Mouse (Mus musculus) embryonic fibroblast, embryonic 13.5 days (primary cell): ENCODE data around the gene Taf5. TPM values are rescaled to one million over a fixed set of nuclear protein-coding genes. Genes with fewer than 3 reads are reported as not detected.

Experiments used
- H3K27ac ChIP-seq: 2 replicates; pipeline ENCODE4 v1.5.1; 2012; ENCODE audit warnings: low read length, control low read depth, inconsistent platforms; ENCODE audit not compliant: insufficient read depth
- H3K4me1 ChIP-seq: 2 replicates; pipeline ENCODE4 v1.6.1; 2011; ENCODE audit warnings: low read length; ENCODE audit not compliant: control insufficient read depth, insufficient read depth
- H3K4me3 ChIP-seq: 2 replicates; pipeline ENCODE4 v1.5.1; 2011; ENCODE audit warnings: mild to moderate bottlenecking, control low read depth, low read length; ENCODE audit not compliant: insufficient read depth
- CTCF ChIP-seq: IDR thresholded peaks from 2 replicates; pipeline ENCODE4 v1.5.1; 2011; ENCODE audit warnings: mild to moderate bottlenecking, control low read depth, low read length, moderate library complexity, borderline replicate concordance; ENCODE audit not compliant: insufficient read depth
- POLR2A ChIP-seq: IDR thresholded peaks from 2 replicates; pipeline ENCODE4 v1.6.1; 2011; ENCODE audit warnings: low read depth, mild to moderate bottlenecking, control low read depth, low read length, moderate library complexity
- polyA plus RNA-seq: library from polyadenylated mRNA; stranded (reverse); fragments of >200 nt; gene quantifications from 2 replicates; pipeline ENCODE4 v1.2.4, GENCODE M21; 2011; ENCODE audit warnings: low read depth; ENCODE audit not compliant: missing spikeins, insufficient read length

Gene Taf5
- 3.9 and 5.9 TPM in 2 replicates for polyA plus RNA-seq

DNA sequence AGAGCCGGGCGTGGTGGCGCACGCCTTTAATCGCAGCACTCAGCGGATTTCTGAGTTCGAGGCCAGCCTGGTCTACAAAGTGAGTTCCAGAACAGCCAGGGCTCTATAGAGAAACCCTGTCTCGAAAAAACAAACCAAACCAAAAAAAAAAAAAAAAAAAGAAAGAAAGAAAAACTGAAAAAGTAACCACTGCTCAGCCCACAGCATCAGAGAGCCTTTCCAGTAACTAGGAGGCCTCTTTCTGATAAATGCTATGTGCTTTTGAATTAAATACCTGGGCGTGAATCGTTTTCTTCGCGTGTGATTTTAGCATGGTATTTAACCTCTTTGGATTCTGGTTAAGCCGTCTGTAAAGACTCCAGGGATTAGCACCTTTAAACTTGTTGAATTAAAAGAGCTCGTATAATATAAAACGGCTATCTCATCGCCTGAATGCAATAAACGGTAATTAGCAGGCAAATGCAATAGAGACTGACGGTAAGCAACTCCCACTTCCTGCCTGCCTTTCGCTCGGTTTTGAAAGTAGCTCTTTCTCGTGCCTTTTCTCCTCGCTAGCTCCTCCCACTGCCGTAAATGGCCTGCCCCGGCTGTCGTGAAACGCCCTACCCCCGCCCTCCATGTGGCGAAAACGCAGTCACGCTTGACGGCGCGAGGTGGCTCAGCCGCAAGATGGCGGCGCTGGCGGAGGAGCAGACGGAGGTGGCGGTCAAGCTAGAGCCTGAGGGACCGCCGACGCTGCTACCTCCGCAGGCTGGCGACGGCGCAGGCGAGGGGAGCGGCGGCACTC lies at the start of gene Taf5:
Taf5 (plus strand) TSS at position 651 of the 787 bp plus-strand sequence.
- Histone ChIP-seq H3K4me3 (peak within 1 kb of the TSS; percentile 72), H3K27ac (peak within 1 kb of the TSS; percentile 64), H3K4me1 (no peaks in the 10 kb centered on the region)
- TF ChIP-seq CTCF, result no peak
- peak; percentile 97 for TF ChIP-seq POLR2A

DNA sequence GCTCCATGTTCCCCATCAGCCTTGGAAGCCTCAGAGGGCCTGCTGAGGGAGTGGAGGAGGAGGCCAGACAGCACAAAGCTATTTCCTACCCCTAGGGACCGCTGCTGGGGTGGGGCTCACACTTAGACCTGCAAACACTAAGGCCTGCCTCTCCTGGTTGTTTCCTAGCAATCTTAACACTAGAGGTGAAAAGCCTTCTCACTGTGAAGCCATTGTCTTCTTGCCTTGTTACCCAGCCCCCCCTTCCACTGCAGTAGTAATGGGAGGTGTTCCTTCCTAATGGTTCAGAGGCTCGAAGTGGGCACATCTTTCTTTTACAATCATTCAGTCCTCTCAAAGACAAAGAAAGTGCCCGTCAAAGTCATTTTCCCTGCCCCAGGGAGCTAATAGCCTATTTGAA lies 49.7 kb upstream of the Taf5 start:
- TF ChIP-seq CTCF, result no peak
- no peak for TF ChIP-seq POLR2A
- H3K27ac ChIP-seq, result no peak overlapping the region
- no peak overlapping the region for H3K4me3 ChIP-seq
- no peaks in the 10 kb centered on the region for H3K4me1 ChIP-seq

GRCm38 (mm10) chr19:47018330-47018729 lies 49.2 kb upstream of the Taf5 start:
- no peak for TF ChIP-seq CTCF
- no peak for TF ChIP-seq POLR2A
- Histone ChIP-seq H3K4me1 (no peaks in the 10 kb centered on the region), H3K27ac (no peak overlapping the region), H3K4me3 (no peak overlapping the region)

GRCm38 (mm10) chr19:47019326-47019725 lies 48.2 kb upstream of the Taf5 start:
- TF ChIP-seq CTCF, result no peak
- TF ChIP-seq POLR2A, result no peak
- H3K4me1 ChIP-seq, result no peaks in the 10 kb centered on the region
- H3K4me3 ChIP-seq, result no peak overlapping the region
- no peak overlapping the region for H3K27ac ChIP-seq

DNA sequence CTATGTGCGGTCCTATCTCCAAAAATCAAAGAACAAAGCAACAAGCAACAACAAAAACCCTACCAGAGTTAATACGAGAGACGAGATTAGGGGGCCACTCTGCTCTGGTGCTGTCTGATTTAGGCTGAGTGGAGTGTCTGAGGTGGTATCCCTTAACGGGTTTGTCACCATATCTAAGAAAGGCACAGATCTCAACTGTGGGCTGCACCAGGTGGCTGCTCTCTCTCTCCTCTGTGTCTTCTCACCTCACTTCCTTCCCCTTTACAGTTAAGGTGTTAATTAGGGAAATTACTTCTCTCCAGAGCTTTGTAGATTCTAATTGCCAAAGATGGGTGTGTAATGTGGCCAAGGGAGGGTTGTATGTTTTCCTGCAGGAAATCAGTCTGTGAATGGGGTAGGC lies 44.8 kb upstream of the Taf5 start:
- H3K27ac ChIP-seq, result no peak overlapping the region
- H3K4me3 ChIP-seq, result no peak overlapping the region
- H3K4me1 ChIP-seq, result peaks cover 4% of the 10 kb centered on the region; the same call in 1 of the 2 replicates
- TF ChIP-seq CTCF, result no peak
- no peak for TF ChIP-seq POLR2A

- TF ChIP-seq CTCF (no peak), POLR2A (no peak)
- no peak overlapping the region for H3K4me3 ChIP-seq
- peaks cover 4% of the 10 kb centered on the region; the same call in 1 of the 2 replicates for H3K4me1 ChIP-seq
- no peak overlapping the region for H3K27ac ChIP-seq
Measured at GRCm38 (mm10) chr19:47023546-47023945, 44.0 kb upstream of the Taf5 start.

DNA sequence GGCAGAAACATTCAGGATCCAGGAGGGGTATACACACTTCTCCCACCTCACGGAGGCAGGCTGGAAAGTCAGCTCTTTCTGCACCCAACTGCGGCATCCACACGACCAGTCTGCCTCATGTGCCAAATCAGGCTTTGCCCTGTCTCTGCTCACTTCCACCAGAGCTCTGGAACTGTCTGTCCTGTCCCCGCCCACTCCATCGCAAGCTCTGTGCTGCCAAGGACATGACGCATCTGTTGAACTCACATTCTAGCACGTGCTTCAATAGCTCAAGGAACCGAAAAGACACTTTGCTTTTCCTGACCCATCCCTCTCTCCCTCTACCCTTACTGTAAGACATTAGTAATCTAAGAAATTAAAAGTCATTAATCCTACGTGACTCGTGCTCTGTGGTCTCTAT lies 42.6 kb upstream of the Taf5 start:
- TF ChIP-seq CTCF, result no peak
- TF ChIP-seq POLR2A, result no peak
- no peak overlapping the region for H3K4me3 ChIP-seq
- peaks cover 4% of the 10 kb centered on the region; the same call in 1 of the 2 replicates for H3K4me1 ChIP-seq
- no peak overlapping the region for H3K27ac ChIP-seq

GRCm38 (mm10) chr19:47026513-47026912 lies 41.0 kb upstream of the Taf5 start:
- Histone ChIP-seq H3K27ac (no peak overlapping the region), H3K4me1 (peaks cover 4% of the 10 kb centered on the region; the same call in 1 of the 2 replicates), H3K4me3 (no peak overlapping the region)
- TF ChIP-seq POLR2A, result no peak
- TF ChIP-seq CTCF, result no peak

DNA sequence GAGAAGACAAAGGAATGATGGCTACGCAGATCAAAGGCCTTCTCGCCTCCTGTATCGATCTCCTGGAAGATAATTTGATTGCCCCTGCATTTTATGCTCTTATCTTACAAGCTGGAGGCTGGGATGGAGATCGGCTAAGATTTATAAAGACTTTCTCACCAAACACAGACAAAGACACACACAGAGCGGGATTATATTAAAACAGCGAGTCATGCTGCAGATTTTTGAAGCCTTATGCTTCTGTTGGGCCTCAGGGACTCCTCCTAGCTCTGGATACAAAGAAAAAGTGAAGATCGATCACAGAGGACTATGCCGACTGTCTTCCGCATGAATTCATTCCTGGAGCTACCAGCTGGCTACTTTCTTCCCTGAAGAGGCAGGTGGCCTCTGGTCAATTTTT lies 37.8 kb upstream of the Taf5 start:
- H3K4me1 ChIP-seq, result peaks cover 4% of the 10 kb centered on the region; the same call in 1 of the 2 replicates
- no peak overlapping the region for H3K4me3 ChIP-seq
- H3K27ac ChIP-seq, result no peak overlapping the region
- no peak for TF ChIP-seq POLR2A
- TF ChIP-seq CTCF, result no peak

GRCm38 (mm10) chr19:47031770-47032169 lies 35.8 kb upstream of the Taf5 start:
- no peak for TF ChIP-seq CTCF
- TF ChIP-seq POLR2A, result no peak
- no peaks in the 10 kb centered on the region for H3K4me1 ChIP-seq
- no peak overlapping the region for H3K4me3 ChIP-seq
- no peak overlapping the region for H3K27ac ChIP-seq
